Mouse (Mus musculus) G1E (cell line): ENCODE results near the gene Bik. TPM values are rescaled to one million over a fixed set of nuclear protein-coding genes. Genes with fewer than 3 reads are reported as not detected.

ENCODE experiments used
- ATAC-seq: 2 replicates; pipeline ENCODE4 v1.8.0; 2016; ENCODE audit warnings: mild to moderate bottlenecking; ENCODE audit not compliant: insufficient number of reproducible peaks, poor library complexity, low FRiP score, severe bottlenecking; ENCODE audit errors: extremely low read depth
- DNase-seq: peaks from one replicate; pipeline ENCODE4 v3.0.0; 2012; ENCODE audit warnings: low spot score
- H3K27me3 ChIP-seq: 2 replicates; pipeline ENCODE4 v1.6.1; 2012; ENCODE audit warnings: mild to moderate bottlenecking, low read length, inconsistent platforms; ENCODE audit not compliant: insufficient read depth
- H3K36me3 ChIP-seq: replicated peaks from 2 replicates; pipeline ENCODE3; 2012; ENCODE audit warnings: mild to moderate bottlenecking, inconsistent platforms
- H3K4me1 ChIP-seq: 2 replicates; pipeline ENCODE4 v1.6.1; 2012; ENCODE audit warnings: low read depth, low read length, inconsistent platforms, mixed read lengths; ENCODE audit not compliant: insufficient read depth
- H3K4me3 ChIP-seq: 2 replicates; pipeline ENCODE4 v1.5.1; 2012; ENCODE audit warnings: low read depth, mild to moderate bottlenecking, inconsistent platforms, low read length, moderate library complexity, mixed read lengths
- H3K9me3 ChIP-seq: replicated peaks from 2 replicates; pipeline ENCODE4 v1.6.1; 2012; ENCODE audit warnings: inconsistent platforms
- CTCF ChIP-seq: IDR thresholded peaks from 2 replicates; pipeline ENCODE4 v1.5.1; 2012; ENCODE audit warnings: low read depth, low read length, inconsistent platforms, mixed read lengths
- GATA1 ChIP-seq: IDR thresholded peaks from 2 replicates; pipeline ENCODE4 v1.6.1; 2012; ENCODE audit warnings: borderline replicate concordance, low read length, inconsistent platforms, mixed read lengths
- GATA2 ChIP-seq: IDR thresholded peaks from 2 replicates; pipeline ENCODE4 v1.6.1; 2012; ENCODE audit warnings: low read depth, low read length, inconsistent platforms, borderline replicate concordance
- POLR2AphosphoS5 ChIP-seq: IDR thresholded peaks from 2 replicates; pipeline ENCODE4 v1.6.1; 2012; ENCODE audit warnings: low read depth, low read length, inconsistent platforms; ENCODE audit not compliant: insufficient replicate concordance
- TAL1 ChIP-seq: conservative IDR thresholded peaks from 2 replicates; pipeline ENCODE4 v1.6.1; 2012; ENCODE audit warnings: low read depth, low read length, inconsistent platforms, mixed read lengths
- polyA plus RNA-seq: library from polyadenylated mRNA; stranded (reverse); fragments of >175 nt; gene quantifications from 2 replicates; pipeline ENCODE4 v1.2.3, GENCODE M21; 2012
- total RNA-seq, 2 experiments: library from RNA; stranded (forward) in 1 of 2; stranded (reverse) in 1 of 2; fragments of 200-1000 nt in 1 of 2; fragments of >200 nt in 1 of 2; fragmentation: Nextera tagmentation in 1 of 2; gene quantifications; 2 replicates each; pipeline ENCODE4 v1.2.3; 2014 to 2017

Gene Bik
- total and polyA plus RNA-seq, 3 experiments: not detected

DNA sequence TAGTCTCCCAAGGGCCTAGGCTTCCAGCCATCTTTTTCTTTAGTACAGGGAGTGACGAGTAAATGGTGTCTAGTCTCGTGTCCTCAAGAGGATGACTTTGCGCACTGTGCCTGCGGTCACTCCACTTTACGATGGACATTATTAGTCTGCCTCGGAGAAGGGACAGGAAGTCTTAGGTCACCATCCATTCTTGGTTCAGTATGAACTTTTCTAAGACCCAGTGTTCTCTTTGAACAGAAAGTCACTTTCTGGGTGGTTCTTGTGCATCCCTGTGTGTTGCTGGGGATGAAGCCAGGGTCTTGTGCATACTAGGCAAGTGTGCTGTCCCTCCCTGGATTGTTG lies 9.2 kb downstream of the Bik start:
- TF ChIP-seq POLR2AphosphoS5 (no peak), TAL1 (no peak), GATA2 (no peak), GATA1 (no peak), CTCF (no peak)
- ATAC-seq (no peak), DNase-seq (no peak)
- H3K4me3 ChIP-seq: no peak overlapping the region
- 0 out of 2 replicates have a peak, but pooled peaks cover 2% of the 10 kb centered on the region for H3K9me3 ChIP-seq
- H3K27me3 ChIP-seq: peaks cover 47% of the 10 kb centered on the region
- no peaks in the 10 kb centered on the region for H3K4me1 ChIP-seq
- H3K36me3 ChIP-seq: no peaks in the 10 kb centered on the region

DNA sequence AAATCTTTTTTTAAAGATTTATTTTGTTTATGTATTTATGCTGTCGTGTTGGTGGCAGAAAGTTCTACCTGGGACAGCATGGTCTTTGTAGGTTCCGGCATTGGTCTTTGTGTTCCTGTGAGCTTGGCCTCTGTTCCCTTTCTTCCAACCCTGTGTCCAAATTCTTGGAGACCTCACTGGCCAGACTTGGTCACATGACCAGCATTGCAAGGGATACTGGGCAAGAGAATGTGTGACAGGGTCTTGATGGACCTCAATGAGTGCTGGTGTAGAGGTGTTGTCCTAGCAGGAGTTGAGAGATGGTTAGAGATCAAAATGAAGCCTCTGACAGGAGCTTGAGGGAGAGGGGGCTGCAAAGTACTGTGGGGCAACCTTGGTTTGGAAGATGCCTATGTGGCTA lies 12.2 kb downstream of the Bik start:
- Histone ChIP-seq H3K9me3 (no peaks in the 10 kb centered on the region), H3K27me3 (peaks cover 61% of the 10 kb centered on the region), H3K4me1 (no peaks in the 10 kb centered on the region; the same call in 1 of the 2 replicates), H3K4me3 (no peak overlapping the region), H3K36me3 (no peaks in the 10 kb centered on the region)
- TF ChIP-seq TAL1: no peak
- TF ChIP-seq GATA2: no peak
- no peak for TF ChIP-seq POLR2AphosphoS5
- no peak for TF ChIP-seq CTCF
- TF ChIP-seq GATA1: no peak
- ATAC-seq: no peak
- no peak for DNase-seq

GRCm38 (mm10) chr15:83539905-83540304 lies 13.2 kb downstream of the Bik start:
- ATAC-seq (no peak), DNase-seq (no peak)
- peaks cover under 1% of the 10 kb centered on the region for H3K36me3 ChIP-seq
- H3K4me1 ChIP-seq: no peaks in the 10 kb centered on the region; the same call in 1 of the 2 replicates
- H3K9me3 ChIP-seq: no peaks in the 10 kb centered on the region
- peaks cover 58% of the 10 kb centered on the region for H3K27me3 ChIP-seq
- TF ChIP-seq POLR2AphosphoS5: no peak
- TF ChIP-seq GATA1: no peak
- TF ChIP-seq GATA2: no peak
- no peak for TF ChIP-seq CTCF
- TF ChIP-seq TAL1: no peak
- no peak overlapping the region for H3K4me3 ChIP-seq

GRCm38 (mm10) chr15:83541647-83542287 lies 15.1 kb downstream of the Bik start:
- TF ChIP-seq GATA1 (no peak), POLR2AphosphoS5 (no peak), TAL1 (no peak), CTCF (no peak), GATA2 (no peak)
- Histone ChIP-seq H3K4me1 (peaks cover 10% of the 10 kb centered on the region), H3K9me3 (no peaks in the 10 kb centered on the region), H3K36me3 (peaks cover 19% of the 10 kb centered on the region), H3K27me3 (peaks cover 51% of the 10 kb centered on the region), H3K4me3 (no peak overlapping the region)
- DNase-seq (no peak), ATAC-seq (no peak)

- Histone ChIP-seq H3K36me3 (peaks cover 62% of the 10 kb centered on the region), H3K4me1 (peaks cover 10% of the 10 kb centered on the region), H3K27me3 (peaks cover 24% of the 10 kb centered on the region), H3K9me3 (no peaks in the 10 kb centered on the region), H3K4me3 (no peak overlapping the region)
- ATAC-seq (peak; percentile 28; the same call in 1 of the 2 replicates), DNase-seq (no peak)
- TF ChIP-seq POLR2AphosphoS5: no peak
- TF ChIP-seq GATA2: no peak
- no peak for TF ChIP-seq TAL1
- no peak for TF ChIP-seq CTCF
- no peak for TF ChIP-seq GATA1
Observed at GRCm38 (mm10) chr15:83546029-83546428, 19.4 kb downstream of the Bik start.

- DNase-seq (no peak), ATAC-seq (no peak)
- Histone ChIP-seq H3K4me1 (peaks cover 10% of the 10 kb centered on the region), H3K36me3 (peaks cover 73% of the 10 kb centered on the region), H3K9me3 (no peaks in the 10 kb centered on the region), H3K4me3 (no peak overlapping the region), H3K27me3 (peaks cover 15% of the 10 kb centered on the region; the same call in 1 of the 2 replicates)
- TF ChIP-seq GATA1: no peak
- TF ChIP-seq POLR2AphosphoS5: no peak
- TF ChIP-seq CTCF: no peak
- TF ChIP-seq TAL1: no peak
- TF ChIP-seq GATA2: no peak
Observed at GRCm38 (mm10) chr15:83547144-83547543, 20.5 kb downstream of the Bik start.
